Mouse (Mus musculus): ENCODE measurements around the gene Ppp4r3b. TPM values are rescaled to one million over a fixed set of nuclear protein-coding genes. Genes with fewer than 3 reads are reported as not detected.

Gene Ppp4r3b
- total RNA-seq, 2 experiments from 2014 or later: 38.3 to 40.2 TPM

GRCm38 (mm10) chr11:29238551-29238950 is 65.9 kb downstream of the Ppp4r3b start:
- DNase-seq: no peak

GRCm38 (mm10) chr11:29239353-29239752 is 66.7 kb downstream of the Ppp4r3b start:
- no peak for DNase-seq

- DNase-seq: no peak
Measured at GRCm38 (mm10) chr11:29241961-29242360, 69.3 kb downstream of the Ppp4r3b start.

GRCm38 (mm10) chr11:29245988-29246387 is 73.3 kb downstream of the Ppp4r3b start:
- DNase-seq: no peak

GRCm38 (mm10) chr11:29246883-29247650 is 74.4 kb downstream of the Ppp4r3b start, which contains the start of gene Cfap36:
Gene Cfap36, minus strand, starts transcription at chr11:29247409.
- peak; percentile 92 for DNase-seq

- no peak for DNase-seq
Measured at GRCm38 (mm10) chr11:29247725-29248124, 75.0 kb downstream of the Ppp4r3b start.

GRCm38 (mm10) chr11:29248386-29248785 is 75.7 kb downstream of the Ppp4r3b start:
- no peak for DNase-seq

- DNase-seq: no peak
Measured at GRCm38 (mm10) chr11:29254643-29255042, 82.0 kb downstream of the Ppp4r3b start.

GRCm38 (mm10) chr11:29267824-29268223 is 95.1 kb downstream of the Ppp4r3b start:
- peak; percentile 61 for DNase-seq

Other genes starting within 250 kb of the Ppp4r3b start
- gene Pnpt1, start 42.1 kb upstream of the Ppp4r3b start, total RNA-seq (2021): 10 to 100 TPM; 33.0 to 34.6 TPM
- 10 to 100 TPM; 23.7 to 25.8 TPM for gene Cfap36, start 74.5 kb downstream of the Ppp4r3b start, total RNA-seq (2021)
- gene Ccdc88a, start 200.8 kb downstream of the Ppp4r3b start, total RNA-seq (2021): 10 to 100 TPM; 28.9 to 29.5 TPM